Mouse (Mus musculus) liver, postnatal 0 days (tissue): ENCODE data around the gene Myrfl.

Experiments used
- CTCF ChIP-seq: sonication (generic); IDR thresholded peaks from 2 replicates; pipeline ENCODE4 v1.5.1; 2016; ENCODE audit warnings: antibody characterized with exemption, low read depth
- EP300 ChIP-seq: IDR thresholded peaks from 2 replicates; pipeline ENCODE4 v1.6.1; 2016; ENCODE audit warnings: antibody characterized with exemption, low read depth, mild to moderate bottlenecking

- TF ChIP-seq CTCF (no peak), EP300 (no peak)
Observed at GRCm38 (mm10) chr10:116802178-116802794, 94.4 kb downstream of the Myrfl start.
